Mouse (Mus musculus) E14TG2a.4 (cell line): ENCODE data around the gene Klre1.

ENCODE experiments used
- CTCF ChIP-seq: conservative IDR thresholded peaks from 2 replicates; pipeline ENCODE4 v1.5.1; 2014; ENCODE audit warnings: low read length
- POU5F1 ChIP-seq: IDR thresholded peaks from 2 replicates; pipeline ENCODE4 v1.6.1; 2014; ENCODE audit warnings: low read length, borderline replicate concordance

DNA sequence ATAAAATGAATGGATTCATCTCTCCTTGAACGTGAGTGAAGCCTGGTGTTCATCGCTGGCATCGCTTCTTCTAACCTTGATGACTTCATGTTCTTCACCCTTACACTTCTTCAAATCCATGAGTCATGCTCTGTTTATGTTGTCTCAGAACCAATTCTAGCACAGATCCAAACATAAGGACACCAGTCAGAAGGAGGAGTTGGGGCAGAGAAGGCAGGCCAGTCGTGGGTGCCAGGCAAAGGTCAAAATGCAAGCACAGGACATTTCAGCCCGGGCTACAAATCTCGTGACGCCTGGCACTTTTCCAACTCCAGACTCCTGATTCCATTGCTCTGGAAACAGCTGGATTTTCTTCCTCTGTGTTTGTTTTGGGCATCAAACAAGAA is 45.2 kb upstream of the Klre1 start:
- TF ChIP-seq CTCF (no peak), POU5F1 (no peak)
